Mouse (Mus musculus) layer of hippocampus, postnatal 14 days (tissue): ENCODE results near the gene Atp6v1d. TPM values are rescaled to one million over a fixed set of nuclear protein-coding genes. Genes with fewer than 3 reads are reported as not detected.

Experiments
- DNase-seq, 2 experiments: peaks; one replicate each; pipeline ENCODE4 v3.0.0; 2021 to 2022; ENCODE audit warnings: low spot score in 2 of 2, mixed read lengths in 1 of 2
- long read RNA-seq, 2 experiments: library from polyadenylated mRNA; stranded (forward); transcript quantifications; one replicate each; pipeline ENCODE4 v2.0.0; 2021
- total RNA-seq, 2 experiments: library from RNA; stranded (reverse); gene quantifications; 2 replicates each; pipeline ENCODE4 v1.2.3; 2021

Atp6v1d gene
- 100 to 1,000 TPM; 201 to 213 TPM for total RNA-seq
- long read RNA-seq, experiment 1, transcript Atp6v1d-201 (9 exons, 3,667 nt) = major isoform, 240 of 260 reads
- long read RNA-seq, experiment 1, partial matches to known transcripts = 4 of 260 reads
- long read RNA-seq, experiment 1, other reads (novel, unspliced or antisense) = 16 of 260 reads
- long read RNA-seq, experiment 2, transcript Atp6v1d-201 (9 exons, 3,667 nt) = major isoform, 369 of 398 reads
- long read RNA-seq, experiment 2, partial matches to known transcripts = 15 of 398 reads
- long read RNA-seq, experiment 2, other reads (novel, unspliced or antisense) = 14 of 398 reads

- peak; percentile 99 for DNase-seq
Measured at GRCm38 (mm10) chr12:78861496-78862253, at the start of gene Atp6v1d, which contains the start of gene Eif2s1. Gene Atp6v1d, minus strand, starts transcription at chr12:78861638. Gene Eif2s1, plus strand, starts transcription at chr12:78861819.

- no peak for DNase-seq
Measured at GRCm38 (mm10) chr12:78910684-78911461, 49.4 kb upstream of the Atp6v1d start.

GRCm38 (mm10) chr12:78908081-78908605, 46.7 kb upstream of the Atp6v1d start:
- DNase-seq = no peak

GRCm38 (mm10) chr12:78906707-78907162, 45.3 kb upstream of the Atp6v1d start, which contains the start of gene Plek2:
Gene Plek2, minus strand, starts transcription at chr12:78906964.
- DNase-seq = no peak

GRCm38 (mm10) chr12:78904499-78904898, 43.1 kb upstream of the Atp6v1d start:
- no peak for DNase-seq

- DNase-seq = no peak
Measured at GRCm38 (mm10) chr12:78903313-78903712, 41.9 kb upstream of the Atp6v1d start.

GRCm38 (mm10) chr12:78901467-78901866, 40.0 kb upstream of the Atp6v1d start:
- DNase-seq = no peak

- DNase-seq = no peak
Measured at GRCm38 (mm10) chr12:78897861-78898260, 36.4 kb upstream of the Atp6v1d start.

- DNase-seq = no peak
Measured at GRCm38 (mm10) chr12:78891149-78891548, 29.7 kb upstream of the Atp6v1d start.

GRCm38 (mm10) chr12:78890062-78890461, 28.6 kb upstream of the Atp6v1d start:
- no peak for DNase-seq

GRCm38 (mm10) chr12:78874581-78874980, 13.1 kb upstream of the Atp6v1d start:
- no peak for DNase-seq

- DNase-seq = no peak
Measured at GRCm38 (mm10) chr12:78868115-78868514, 6.7 kb upstream of the Atp6v1d start.

GRCm38 (mm10) chr12:78865434-78865833, 4.0 kb upstream of the Atp6v1d start:
- no peak for DNase-seq

- no peak for DNase-seq
Measured at GRCm38 (mm10) chr12:78862254-78862730, 854 bp upstream of the Atp6v1d start.

GRCm38 (mm10) chr12:78860921-78861495, 430 bp downstream of the Atp6v1d start:
- no peak for DNase-seq

GRCm38 (mm10) chr12:78848246-78848645, 13.2 kb downstream of the Atp6v1d start:
- no peak for DNase-seq

GRCm38 (mm10) chr12:78842429-78842828, 19.0 kb downstream of the Atp6v1d start:
- no peak for DNase-seq

GRCm38 (mm10) chr12:78839906-78840305, 21.5 kb downstream of the Atp6v1d start:
- DNase-seq = no peak

- DNase-seq = no peak
Measured at GRCm38 (mm10) chr12:78834496-78834895, 26.9 kb downstream of the Atp6v1d start.

GRCm38 (mm10) chr12:78814437-78814836, 47.0 kb downstream of the Atp6v1d start:
- peak in 1 of 2 experiments; percentile 34 for DNase-seq

- no peak for DNase-seq
Measured at GRCm38 (mm10) chr12:78801836-78802235, 59.6 kb downstream of the Atp6v1d start.
